Mouse (Mus musculus): ENCODE data around the gene Stat3.

DNA sequence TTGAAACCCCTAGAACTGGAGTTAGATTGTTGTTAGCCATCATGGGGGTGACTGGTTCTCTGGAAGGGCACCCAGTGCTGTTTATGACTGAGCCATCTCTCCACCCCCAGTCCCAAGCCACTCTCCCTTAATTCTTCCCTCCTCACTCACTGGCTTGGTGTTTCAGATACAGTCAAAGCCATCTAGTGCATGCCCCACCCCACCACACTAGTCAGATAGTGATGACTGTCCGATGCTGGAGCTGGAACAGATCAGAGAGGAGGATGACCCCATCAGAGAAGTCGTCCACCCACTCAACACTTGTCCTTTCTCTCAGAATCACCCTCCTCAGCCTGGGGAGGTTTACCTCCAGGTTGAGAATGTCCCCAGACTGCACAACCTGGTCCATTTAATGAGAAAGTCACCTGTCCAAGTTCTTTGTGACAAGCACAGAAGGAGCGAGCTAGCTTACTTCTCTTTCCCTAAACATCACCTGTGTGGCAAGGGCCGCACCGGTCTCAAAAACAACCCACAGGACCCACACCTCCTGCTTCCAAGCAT lies 28.6 kb upstream of the Stat3 start:
- TF ChIP-seq GATA1 (IDR thresholded peaks at IDR 0.05; ENCODE audit: borderline replicate concordance, low read length): no peak
- TF ChIP-seq TAL1 (conservative IDR thresholded peaks at IDR 0.05; ENCODE audit: low read depth, low read length): no peak
- no peak for TF ChIP-seq CTCF (IDR thresholded peaks at IDR 0.05; ENCODE audit: low read depth, low read length)

Data from G1E (cell line).